Mouse (Mus musculus): ENCODE results near the gene Lmo2.

- no peak for TF ChIP-seq GATA1 (IDR thresholded peaks at IDR 0.05; ENCODE audit: borderline replicate concordance, low read length)
- 0 out of 2 replicates have a peak, but pooled peaks have one; percentile 13 for TF ChIP-seq FLI1 (IDR thresholded peaks at IDR 0.05; ENCODE audit: low read length)
Measured at GRCm38 (mm10) chr2:103945571-103946092, 12.2 kb upstream of the Lmo2 start.
